Mouse (Mus musculus): Measurements from ENCODE around the gene Zfp622. TPM values are rescaled to one million over a fixed set of nuclear protein-coding genes. Genes with fewer than 3 reads are reported as not detected.
"Not testable (repeated sequence)": the region's sequence is repeated elsewhere in the genome, so short reads cannot be mapped to it uniquely, and the experiment has no call there.

The Zfp622 gene
- polyA plus RNA-seq, 1 experiment = 14.9 TPM

GRCm38 (mm10) chr15:25971596-25971995 is 12.6 kb upstream of the Zfp622 start:
- TF ChIP-seq POLR2A (IDR thresholded peaks at IDR 0.05; ENCODE audit: low read depth, low read length) (no peak), CTCF (conservative IDR thresholded peaks at IDR 0.05; ENCODE audit: insufficient read depth, insufficient read length, low read depth, low read length) (no peak)
- WGBS = 79% methylated on average over 9 of the region's 9 CpGs
- DNase-seq = no peak
- Histone ChIP-seq H3K27ac (ENCODE audit: insufficient read depth, low read depth, low read length) (no peak overlapping the region), H3K36me3 (ENCODE audit: control insufficient read depth, insufficient read depth, low read length) (peaks cover 2% of the 10 kb centered on the region; the same call in 1 of the 2 replicates), H3K27me3 (replicated peaks; ENCODE audit: control insufficient read depth, insufficient read depth, low read length) (no peaks in the 10 kb centered on the region), H3K4me1 (ENCODE audit: control insufficient read depth, insufficient read depth, low read length) (no peaks in the 10 kb centered on the region), H3K4me3 (ENCODE audit: insufficient read depth, low read depth, low read length) (no peak overlapping the region)

- TF ChIP-seq CTCF (conservative IDR thresholded peaks at IDR 0.05; ENCODE audit: insufficient read depth, insufficient read length, low read depth, low read length) (no peak), POLR2A (IDR thresholded peaks at IDR 0.05; ENCODE audit: low read depth, low read length) (no peak)
- no peaks in the 10 kb centered on the region for H3K27me3 ChIP-seq (replicated peaks; ENCODE audit: control insufficient read depth, insufficient read depth, low read length)
- H3K4me1 ChIP-seq (ENCODE audit: control insufficient read depth, insufficient read depth, low read length) = no peaks in the 10 kb centered on the region
- 84% methylated on average over 5 of the region's 5 CpGs for WGBS
- H3K36me3 ChIP-seq (ENCODE audit: control insufficient read depth, insufficient read depth, low read length) = peaks cover 2% of the 10 kb centered on the region; the same call in 1 of the 2 replicates
- no peak overlapping the region for H3K27ac ChIP-seq (ENCODE audit: insufficient read depth, low read depth, low read length)
- H3K4me3 ChIP-seq (ENCODE audit: insufficient read depth, low read depth, low read length) = no peak overlapping the region
- no peak for DNase-seq
These were observed 11.4 kb upstream of the Zfp622 start for GRCm38 (mm10) chr15:25972758-25973157.

- Histone ChIP-seq H3K27ac (ENCODE audit: insufficient read depth, low read depth, low read length) (no peak overlapping the region), H3K4me3 (ENCODE audit: insufficient read depth, low read depth, low read length) (no peak overlapping the region), H3K4me1 (ENCODE audit: control insufficient read depth, insufficient read depth, low read length) (no peaks in the 10 kb centered on the region), H3K27me3 (replicated peaks; ENCODE audit: control insufficient read depth, insufficient read depth, low read length) (no peaks in the 10 kb centered on the region), H3K36me3 (ENCODE audit: control insufficient read depth, insufficient read depth, low read length) (peaks cover 1% of the 10 kb centered on the region; the same call in 1 of the 2 replicates)
- no peak for DNase-seq
- TF ChIP-seq CTCF (conservative IDR thresholded peaks at IDR 0.05; ENCODE audit: insufficient read depth, insufficient read length, low read depth, low read length) (no peak), POLR2A (IDR thresholded peaks at IDR 0.05; ENCODE audit: low read depth, low read length) (no peak)
- WGBS = 90% methylated on average over 4 of the region's 4 CpGs
These were observed 9.8 kb upstream of the Zfp622 start for GRCm38 (mm10) chr15:25974352-25974751.

GRCm38 (mm10) chr15:25975810-25976209 is 8.4 kb upstream of the Zfp622 start:
- H3K4me1 ChIP-seq (ENCODE audit: control insufficient read depth, insufficient read depth, low read length) = no peaks in the 10 kb centered on the region
- WGBS = 97% methylated on average over 6 of the region's 6 CpGs
- DNase-seq = no peak
- no peaks in the 10 kb centered on the region for H3K36me3 ChIP-seq (ENCODE audit: control insufficient read depth, insufficient read depth, low read length)
- TF ChIP-seq CTCF (conservative IDR thresholded peaks at IDR 0.05; ENCODE audit: insufficient read depth, insufficient read length, low read depth, low read length) = no peak
- TF ChIP-seq POLR2A (IDR thresholded peaks at IDR 0.05; ENCODE audit: low read depth, low read length) = no peak
- no peak overlapping the region for H3K4me3 ChIP-seq (ENCODE audit: insufficient read depth, low read depth, low read length)
- no peaks in the 10 kb centered on the region for H3K27me3 ChIP-seq (replicated peaks; ENCODE audit: control insufficient read depth, insufficient read depth, low read length)
- H3K27ac ChIP-seq (ENCODE audit: insufficient read depth, low read depth, low read length) = no peak overlapping the region

- H3K4me1 ChIP-seq (ENCODE audit: control insufficient read depth, insufficient read depth, low read length) = peaks cover 12% of the 10 kb centered on the region
- DNase-seq; H3K27me3 ChIP-seq (replicated peaks; ENCODE audit: control insufficient read depth, insufficient read depth, low read length); H3K36me3 ChIP-seq (ENCODE audit: control insufficient read depth, insufficient read depth, low read length): not testable (repeated sequence)
- peak overlapping the region; percentile 22; the same call in 1 of the 2 replicates for H3K27ac ChIP-seq (ENCODE audit: insufficient read depth, low read depth, low read length)
- 16% methylated on average over 6 of the region's 6 CpGs for WGBS
- H3K4me3 ChIP-seq (ENCODE audit: insufficient read depth, low read depth, low read length) = peak overlapping the region; percentile 85
These were observed 552 bp upstream of the Zfp622 start for GRCm38 (mm10) chr15:25983614-25984013.

- peaks cover 6% of the 10 kb centered on the region for H3K36me3 ChIP-seq (ENCODE audit: control insufficient read depth, insufficient read depth, low read length)
- TF ChIP-seq CTCF (conservative IDR thresholded peaks at IDR 0.05; ENCODE audit: insufficient read depth, insufficient read length, low read depth, low read length) = no peak
- TF ChIP-seq POLR2A (IDR thresholded peaks at IDR 0.05; ENCODE audit: low read depth, low read length) = no peak
- WGBS = under 1% methylated on average over 71 of the region's 71 CpGs
- H3K27me3 ChIP-seq (replicated peaks; ENCODE audit: control insufficient read depth, insufficient read depth, low read length) = no peaks in the 10 kb centered on the region
- H3K4me1 ChIP-seq (ENCODE audit: control insufficient read depth, insufficient read depth, low read length) = peaks cover 12% of the 10 kb centered on the region
- no peak for DNase-seq
- H3K4me3 ChIP-seq (ENCODE audit: insufficient read depth, low read depth, low read length) = peak overlapping the region; percentile 85
- H3K27ac ChIP-seq (ENCODE audit: insufficient read depth, low read depth, low read length) = peak overlapping the region; percentile 75
These were observed 747 bp downstream of the Zfp622 start for GRCm38 (mm10) chr15:25984734-25985492.

- peak; percentile 75 for DNase-seq
- Histone ChIP-seq H3K4me3 (ENCODE audit: insufficient read depth, low read depth, low read length) (no peak overlapping the region), H3K4me1 (ENCODE audit: control insufficient read depth, insufficient read depth, low read length) (no peaks in the 10 kb centered on the region), H3K27me3 (replicated peaks; ENCODE audit: control insufficient read depth, insufficient read depth, low read length) (no peaks in the 10 kb centered on the region), H3K36me3 (ENCODE audit: control insufficient read depth, insufficient read depth, low read length) (peaks cover 16% of the 10 kb centered on the region), H3K27ac (ENCODE audit: insufficient read depth, low read depth, low read length) (no peak overlapping the region)
- TF ChIP-seq POLR2A (IDR thresholded peaks at IDR 0.05; ENCODE audit: low read depth, low read length) (no peak), CTCF (conservative IDR thresholded peaks at IDR 0.05; ENCODE audit: insufficient read depth, insufficient read length, low read depth, low read length) (peak; percentile 28; the same call in 1 of the 2 replicates)
- WGBS = 49% methylated on average over 8 of the region's 8 CpGs
These were observed 9.0 kb downstream of the Zfp622 start for GRCm38 (mm10) chr15:25992992-25993727.

Data from kidney, adult 2 months (tissue).